Mouse (Mus musculus) neutrophil, adult 59 days (primary cell): ENCODE results near the gene Olfr478. TPM values are rescaled to one million over a fixed set of nuclear protein-coding genes. Genes with fewer than 3 reads are reported as not detected.

Experiments used
- total RNA-seq, 2 experiments: library from RNA; stranded (reverse); gene quantifications; 1 replicate in 1 of 2; 2 replicates in 1 of 2; pipeline ENCODE4 v1.2.4; 2023

Olfr478 gene
- total RNA-seq, result not detected

GRCm38 (mm10) chr7:108033889-108034288 is at the start of gene Olfr478:
Gene Olfr478, minus strand, starts transcription at chr7:108033989.

DNA sequence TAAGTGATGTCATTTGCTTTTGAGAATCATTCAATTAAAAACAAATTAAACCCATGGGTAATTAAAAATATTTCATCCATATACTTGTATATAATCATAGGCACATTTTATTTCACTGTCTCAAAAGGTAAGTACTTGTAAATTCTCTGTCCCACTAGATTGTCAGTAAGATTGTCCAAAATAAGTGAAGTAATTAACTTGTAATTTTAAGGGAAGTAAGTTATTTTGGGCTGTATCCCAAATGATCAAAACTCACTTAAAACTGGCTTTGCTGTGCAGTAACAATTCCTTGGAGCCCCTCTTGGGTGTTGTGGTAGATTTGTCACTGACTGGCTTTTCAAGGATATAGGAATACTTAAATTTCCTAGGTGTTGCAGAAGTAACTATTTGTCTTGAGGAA is 45.8 kb upstream of the Olfr478 start, which contains the start of gene Olfr481:
Gene Olfr481 (plus strand): TSS at position 301 of the 400 bp plus-strand sequence.

DNA sequence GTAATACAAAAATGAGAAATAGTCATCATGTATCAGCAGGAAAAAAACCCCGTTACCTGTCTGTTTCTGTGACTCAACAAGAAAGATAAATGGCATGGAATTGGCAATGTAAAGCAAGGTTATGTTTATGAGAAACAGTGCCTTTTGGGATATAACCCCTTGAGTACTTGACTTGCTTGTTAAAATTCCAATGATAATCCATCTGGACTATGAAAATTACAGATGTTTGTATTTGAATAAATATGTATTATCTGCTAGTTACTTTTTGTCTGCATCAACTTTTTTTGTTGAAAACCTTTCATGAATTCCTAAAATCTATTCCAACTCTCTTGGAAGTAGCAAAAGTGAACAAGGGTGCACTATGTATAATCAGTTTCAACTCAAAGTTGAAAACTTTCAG is 33.5 kb upstream of the Olfr478 start, which contains the start of gene Olfr480:
Gene Olfr480 (minus strand): TSS at position 101 of the 400 bp plus-strand sequence.

DNA sequence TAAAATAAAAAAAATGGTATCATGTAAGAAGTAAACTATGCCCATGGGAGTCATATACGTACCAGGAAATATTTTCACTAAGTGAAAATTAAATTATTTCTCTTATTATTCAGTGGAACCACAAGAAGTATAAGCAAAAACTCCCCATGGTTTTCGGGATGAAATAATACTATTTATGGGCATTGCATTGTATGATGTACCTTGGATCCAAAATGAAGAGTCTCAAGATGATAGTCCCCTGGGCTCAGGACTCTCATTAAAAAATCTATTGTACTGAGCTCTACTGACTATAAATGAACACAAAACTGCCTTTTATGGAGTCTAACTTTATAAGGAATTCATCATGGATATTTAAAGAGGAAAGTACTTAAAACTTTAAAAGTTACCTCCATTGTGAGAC is 16.6 kb upstream of the Olfr478 start, which contains the start of gene Olfr479:
Gene Olfr479 (plus strand): TSS at position 301 of the 400 bp plus-strand sequence.

GRCm38 (mm10) chr7:107986393-107986792 is 47.4 kb downstream of the Olfr478 start, which contains the start of gene Olfr477:
Gene Olfr477, plus strand, starts transcription at chr7:107986693.

Other genes with a start within 250 kb of the Olfr478 start
- not detected for gene Ovch2, start 232.8 kb downstream of the Olfr478 start, total RNA-seq
- not detected for gene Olfr467, start 221.7 kb downstream of the Olfr478 start, total RNA-seq
- gene Olfr469, start 208.4 kb downstream of the Olfr478 start, total RNA-seq, result not detected
- not detected for gene Olfr470, start 186.5 kb downstream of the Olfr478 start, total RNA-seq
- gene Olfr472, start 136.1 kb downstream of the Olfr478 start, total RNA-seq, result not detected
- not detected for gene Olfr473, start 103.5 kb downstream of the Olfr478 start, total RNA-seq
- gene Olfr474, start 79.3 kb downstream of the Olfr478 start, total RNA-seq, result not detected
- not detected for gene Olfr476, start 69.2 kb downstream of the Olfr478 start, total RNA-seq
- not detected for gene Olfr477, start 47.3 kb downstream of the Olfr478 start, total RNA-seq
- not detected for gene Olfr479, start 16.7 kb upstream of the Olfr478 start, total RNA-seq
- not detected for gene Olfr480, start 33.4 kb upstream of the Olfr478 start, total RNA-seq
- gene Olfr481, start 45.9 kb upstream of the Olfr478 start, total RNA-seq, result not detected
- gene Olfr482, start 63.6 kb upstream of the Olfr478 start, total RNA-seq, result 1 to 10 TPM; 1.0 to 1.7 TPM
- gene Olfr483, start 66.9 kb upstream of the Olfr478 start, total RNA-seq, result not detected
- gene Olfr484, start 93.5 kb upstream of the Olfr478 start, total RNA-seq, result not detected
- gene Olfr485, start 125.9 kb upstream of the Olfr478 start, total RNA-seq, result not detected
- gene Olfr486, start 138.8 kb upstream of the Olfr478 start, total RNA-seq, result not detected
- gene Olfr487, start 180.6 kb upstream of the Olfr478 start, total RNA-seq, result not detected
- gene Olfr488, start 224.4 kb upstream of the Olfr478 start, total RNA-seq, result not detected